Mouse (Mus musculus) myocyte (in vitro differentiated cells): Measurements from ENCODE around the gene Exoc7.

Source experiments
- MAX ChIP-seq: IDR thresholded peaks from one replicate; pipeline ENCODE4 v1.6.1; 2011; ENCODE audit warnings: low read depth, mild to moderate bottlenecking, control low read depth
- MYOG ChIP-seq, 3 experiments: IDR thresholded peaks; one replicate each; pipeline ENCODE4 v1.6.1; 2011; ENCODE audit warnings: control low read depth in 2 of 3, low read depth in 2 of 3, mild to moderate bottlenecking in 2 of 3; ENCODE audit not compliant: insufficient read length in 2 of 3, control insufficient read depth in 1 of 3, insufficient read depth in 1 of 3
- POLR2A ChIP-seq: IDR thresholded peaks from one replicate; pipeline ENCODE4 v1.6.1; 2011; ENCODE audit warnings: low read depth, mild to moderate bottlenecking, control low read depth, moderate library complexity; ENCODE audit not compliant: insufficient read length
- SRF ChIP-seq: IDR thresholded peaks from one replicate; pipeline ENCODE4 v1.6.1; 2011; ENCODE audit warnings: low read depth; ENCODE audit not compliant: control insufficient read depth, insufficient read length
- TCF12 ChIP-seq: IDR thresholded peaks from one replicate; pipeline ENCODE4 v1.6.1; 2011; ENCODE audit warnings: mild to moderate bottlenecking, control low read depth; ENCODE audit not compliant: poor library complexity, insufficient read depth, severe bottlenecking
- USF1 ChIP-seq: IDR thresholded peaks from one replicate; pipeline ENCODE4 v1.6.1; 2011; ENCODE audit warnings: low read depth, mild to moderate bottlenecking, control low read depth, moderate library complexity

GRCm38 (mm10) chr11:116290556-116290955, 16.5 kb downstream of the Exoc7 start:
- TF ChIP-seq MYOG (IDR thresholded peaks at IDR 0.05; ENCODE audit: control insufficient read depth in 1 of 3, insufficient read depth in 1 of 3, insufficient read length in 2 of 3, low read depth in 2 of 3) (no peak), POLR2A (no peak), TCF12 (no peak), SRF (no peak), USF1 (no peak), MAX (no peak)
